Mouse (Mus musculus): ENCODE measurements at regions not wholly inside any gene's neighbourhood (a gene's known extent, or its start where the extent isn't known, plus 50 kb on each side); places are given as distances from the start of the nearest gene placed in this dataset.

DNA sequence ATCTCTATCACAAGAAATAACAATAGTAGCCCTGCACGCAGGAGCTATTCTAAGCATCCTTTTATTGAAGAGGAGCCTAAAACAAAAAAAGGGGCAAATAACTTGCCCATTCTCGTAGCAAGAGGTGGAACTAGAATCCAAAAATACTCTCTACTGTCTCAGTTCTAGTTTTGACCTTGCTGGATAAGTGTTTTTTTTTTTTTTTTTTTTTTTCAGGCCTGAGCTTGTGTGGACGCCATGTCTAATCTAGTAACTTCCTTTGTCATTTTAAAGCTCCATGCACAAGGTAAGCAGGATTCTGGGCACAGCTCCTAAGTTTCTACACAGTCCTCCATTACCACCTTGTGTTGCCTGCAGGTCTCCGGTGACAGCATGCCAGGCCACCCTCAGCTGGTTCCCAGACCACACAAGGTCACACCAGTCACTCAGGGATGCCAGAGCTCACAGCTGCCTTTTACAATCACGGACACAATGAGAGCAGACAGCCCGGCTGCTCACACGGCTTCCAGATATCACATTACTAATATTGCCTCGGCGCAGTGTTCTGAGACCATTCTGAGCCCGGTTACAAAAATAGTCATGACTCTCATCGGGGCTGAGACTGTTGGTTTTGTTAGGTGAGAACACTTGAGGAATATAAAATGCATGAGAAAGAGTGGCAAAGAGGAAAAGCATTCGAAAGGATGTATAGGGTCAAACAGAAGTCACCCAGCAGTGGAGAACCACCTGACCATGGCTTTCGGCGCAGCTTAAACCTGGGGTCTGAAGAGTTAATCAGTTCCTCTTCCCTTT lies 124.7 kb upstream of the Tank start:
- DNase-seq = peak; percentile 1

DNA sequence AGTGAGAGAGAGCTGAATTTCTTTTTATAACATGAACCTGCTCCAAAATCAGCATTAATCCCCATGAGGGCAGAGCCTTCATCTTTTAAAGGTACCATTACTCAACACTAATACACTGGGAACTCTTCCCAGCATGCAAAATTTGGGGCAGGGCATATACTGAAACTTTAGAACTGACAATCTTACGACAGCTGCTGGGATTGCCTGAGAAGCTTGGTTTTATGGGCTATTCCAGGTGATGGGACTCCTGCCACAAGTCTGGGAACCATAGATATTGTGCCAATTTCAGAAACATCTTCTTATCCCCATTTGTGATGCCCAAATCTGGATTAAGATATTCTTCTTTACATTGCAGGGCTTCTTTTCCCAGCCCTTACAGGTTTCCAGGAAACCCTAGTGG lies 125.8 kb upstream of the Tank start:
- DNase-seq = no peak

DNA sequence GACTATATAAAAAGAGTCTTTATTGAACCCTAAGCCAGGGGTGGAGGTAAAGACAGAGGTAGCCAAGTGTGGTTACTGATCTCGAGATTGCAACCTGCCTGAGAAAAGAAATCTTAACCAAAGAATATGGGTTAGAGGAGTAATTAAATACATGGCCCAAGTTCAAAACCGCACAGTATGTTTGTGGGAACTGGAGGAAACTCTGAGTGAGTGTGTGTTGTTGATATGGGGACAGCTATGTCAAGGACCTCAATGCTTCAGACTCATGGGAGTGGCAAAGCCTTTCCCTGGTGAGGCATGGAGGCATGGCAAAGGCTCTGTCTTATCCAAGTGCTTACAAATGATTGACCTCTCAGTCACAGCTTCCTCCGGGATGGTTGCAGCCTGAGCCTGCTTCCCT lies 127.7 kb upstream of the Tank start:
- DNase-seq = no peak

DNA sequence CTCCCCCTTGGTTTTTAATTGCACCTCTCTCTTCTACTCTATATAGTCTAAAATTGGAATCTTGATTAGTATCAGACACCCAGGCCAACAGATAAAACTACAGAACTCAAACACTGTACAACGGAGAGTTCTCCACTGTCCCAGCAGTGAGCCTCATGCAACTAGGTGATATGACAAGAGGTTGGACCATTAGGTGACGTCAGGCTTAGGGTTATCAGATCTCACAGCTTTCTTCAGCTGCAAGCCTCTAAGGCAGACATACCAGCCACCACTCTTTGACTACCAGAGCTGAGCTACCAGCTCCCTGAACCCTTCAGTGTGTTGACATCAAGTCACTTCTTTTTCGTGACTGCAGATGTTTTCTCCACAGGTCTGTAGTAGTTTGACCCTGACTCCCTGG lies 141.8 kb upstream of the Tank start:
- no peak for DNase-seq

DNA sequence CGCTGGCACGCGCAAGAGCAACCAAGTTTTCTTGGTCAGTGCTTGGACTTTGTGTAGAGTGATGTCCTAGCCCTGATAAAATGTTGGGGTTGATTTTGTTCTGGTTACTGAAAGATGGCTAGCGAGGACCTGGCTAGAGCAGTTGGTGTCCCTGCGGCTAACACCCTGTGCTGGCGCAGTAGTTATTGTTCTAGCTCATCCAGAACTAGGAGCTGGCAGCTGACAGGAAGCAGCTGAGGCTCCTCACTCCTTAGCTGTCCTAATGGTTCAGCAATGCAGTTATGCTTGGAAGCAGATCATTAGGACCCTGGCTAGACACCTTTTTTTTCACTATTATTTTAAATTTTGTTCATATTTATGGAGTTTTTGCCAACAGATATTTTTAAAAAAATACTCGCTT lies 170.5 kb upstream of the Tank start:
- no peak for DNase-seq

DNA sequence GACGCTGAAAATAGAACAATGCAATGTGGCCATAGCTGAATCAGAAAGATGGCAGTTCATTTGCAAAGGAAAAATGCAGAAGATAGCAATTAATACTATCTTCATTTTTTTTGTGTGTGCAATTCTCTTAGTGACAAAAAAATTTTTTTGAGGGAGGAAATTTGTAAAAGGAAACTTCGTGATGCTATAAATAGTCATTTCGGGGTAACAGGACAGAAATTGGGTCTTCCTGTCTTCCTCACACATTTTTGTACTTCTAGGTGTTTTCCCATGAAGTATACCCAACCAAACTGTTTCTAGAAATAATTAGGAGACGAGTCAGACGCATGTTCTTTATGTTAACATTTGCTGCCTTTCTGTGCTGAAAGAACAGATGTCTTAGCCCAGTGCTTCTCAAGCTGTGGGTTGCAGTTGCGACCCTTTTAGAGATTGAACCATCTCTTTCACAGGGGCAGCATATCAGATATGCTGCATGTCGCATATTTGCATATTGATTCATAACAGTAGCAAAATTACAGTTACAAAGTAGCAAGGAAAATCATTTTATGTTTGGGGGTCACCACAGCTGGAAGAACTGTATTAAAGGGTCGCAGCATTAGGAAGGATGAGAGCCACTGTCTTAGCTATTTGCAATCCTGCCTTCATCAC lies 172.2 kb upstream of the Tank start:
- DNase-seq = no peak

DNA sequence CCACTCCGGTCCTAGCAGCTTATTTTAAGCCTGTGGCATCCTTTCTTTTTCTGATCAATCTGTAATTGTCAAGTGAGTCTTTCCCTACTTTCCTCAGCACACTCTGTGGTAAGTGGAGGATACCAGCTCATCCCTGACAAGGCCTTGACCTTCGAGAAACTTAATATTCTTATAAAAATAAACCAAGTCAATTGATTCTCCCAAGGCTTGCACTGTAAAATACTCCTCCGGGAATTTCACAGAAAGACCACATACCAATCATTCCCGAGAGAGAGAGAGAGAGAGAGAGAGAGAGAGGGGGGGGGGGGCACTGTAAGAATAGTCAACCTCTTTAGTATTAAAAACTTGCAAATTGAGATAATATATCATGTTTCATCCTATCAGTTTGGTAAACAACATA lies 173.1 kb upstream of the Tank start:
- no peak for DNase-seq

DNA sequence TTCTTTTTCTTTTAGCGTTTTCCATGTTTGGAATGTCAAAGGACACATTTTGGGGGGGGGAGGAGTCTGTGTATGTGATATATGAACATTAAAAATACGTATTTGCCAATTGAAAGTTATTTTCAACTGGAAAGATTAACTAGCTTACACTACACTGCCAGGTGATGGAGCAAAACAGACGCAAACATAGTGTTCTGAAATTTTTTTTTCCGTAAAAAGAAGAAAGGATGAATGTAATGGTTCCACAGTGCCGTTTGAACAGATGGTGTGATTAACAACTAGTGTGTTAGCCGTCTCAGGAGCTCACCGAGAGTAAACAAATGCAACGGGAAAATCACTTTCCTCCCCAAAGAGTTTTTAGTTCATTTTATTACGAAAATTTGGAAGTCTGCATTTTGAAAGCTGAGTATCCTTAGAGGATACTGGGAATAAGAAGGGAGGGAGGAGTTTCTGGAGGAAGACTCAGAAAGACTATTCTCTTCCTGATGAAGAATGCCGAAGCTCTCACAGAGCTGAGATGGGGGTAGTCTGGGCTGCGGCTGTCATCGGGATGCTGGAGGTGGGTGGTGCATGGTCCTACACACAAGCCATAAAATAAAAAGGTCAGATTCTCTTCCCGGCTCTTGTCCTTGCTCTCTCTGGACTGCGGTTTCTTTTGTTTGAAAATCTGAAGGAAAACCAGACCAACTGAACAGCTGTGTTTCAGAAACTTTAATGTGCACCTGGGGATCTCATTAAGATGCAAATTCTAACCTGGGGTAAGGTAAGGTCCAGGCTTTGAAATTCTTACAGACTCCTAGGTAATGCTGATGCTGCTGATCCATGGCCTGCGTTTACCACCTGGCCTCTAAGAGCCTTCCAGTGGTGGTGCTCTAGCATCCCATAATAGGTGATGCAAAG lies 175.5 kb upstream of the Tank start:
- DNase-seq = no peak

DNA sequence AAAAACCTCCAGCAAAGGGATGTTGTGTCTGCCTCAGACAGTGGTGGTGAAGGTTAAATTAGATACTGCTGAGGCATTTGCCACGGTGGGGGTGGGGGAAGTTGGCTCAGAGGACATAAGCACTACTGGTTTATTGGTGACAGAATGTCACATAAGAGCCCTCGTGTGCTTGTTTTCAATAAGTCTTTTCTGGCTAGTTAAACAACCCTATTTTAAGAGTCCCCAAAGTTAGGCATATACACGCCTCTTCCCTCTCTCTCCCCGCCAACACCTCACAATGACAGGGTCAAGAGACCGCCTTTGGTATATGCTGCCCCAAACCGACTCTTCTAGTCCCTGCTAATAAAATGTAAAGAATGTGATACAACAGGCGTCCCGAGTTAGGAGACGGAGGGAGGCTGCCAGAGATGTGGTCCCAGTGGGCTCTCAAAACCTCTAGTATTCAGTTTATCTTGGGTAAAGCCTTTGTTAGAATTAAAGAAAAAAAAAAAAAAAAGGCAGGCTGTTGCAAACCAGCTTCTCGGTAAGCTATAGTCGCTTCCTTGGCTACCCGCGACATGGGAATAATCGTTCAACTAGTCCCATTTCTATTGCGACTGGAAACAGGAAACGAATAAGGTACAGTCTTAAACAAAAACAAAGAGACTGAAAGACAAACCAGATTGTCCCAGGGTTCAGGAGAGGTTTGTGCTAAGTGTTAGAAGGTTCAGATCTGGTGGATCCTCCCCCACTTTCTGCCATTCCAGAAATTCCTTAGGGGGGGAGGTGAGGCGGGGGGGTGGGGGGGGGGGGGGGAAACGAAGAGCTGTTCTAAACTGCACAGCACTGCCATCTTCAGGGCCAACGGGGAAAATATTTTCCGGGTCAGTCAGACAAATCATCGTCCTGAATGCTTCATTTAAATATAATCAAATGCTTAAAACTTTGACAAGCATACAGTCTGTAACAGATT lies 176.5 kb upstream of the Tank start:
- DNase-seq = peak; percentile 36

DNA sequence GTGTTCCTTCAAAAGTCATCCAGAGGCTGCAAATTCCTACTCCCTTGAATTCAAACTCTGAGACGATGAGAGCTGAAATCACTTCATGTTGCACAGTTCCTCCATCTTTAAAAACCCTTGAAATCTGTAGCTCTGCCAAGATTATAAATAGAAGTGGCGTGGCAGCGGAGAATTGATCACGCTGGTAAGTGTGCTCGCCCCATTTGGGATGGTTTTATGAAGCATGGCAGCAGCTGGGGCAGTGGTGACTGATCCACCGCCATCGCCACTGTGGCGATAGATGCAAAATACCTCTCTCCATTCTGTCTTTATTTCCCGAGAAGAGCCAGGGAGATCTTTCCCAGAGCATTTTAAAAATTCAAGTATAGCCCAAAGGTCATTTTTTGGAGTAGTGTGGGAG lies 179.8 kb upstream of the Tank start:
- DNase-seq = no peak

DNA sequence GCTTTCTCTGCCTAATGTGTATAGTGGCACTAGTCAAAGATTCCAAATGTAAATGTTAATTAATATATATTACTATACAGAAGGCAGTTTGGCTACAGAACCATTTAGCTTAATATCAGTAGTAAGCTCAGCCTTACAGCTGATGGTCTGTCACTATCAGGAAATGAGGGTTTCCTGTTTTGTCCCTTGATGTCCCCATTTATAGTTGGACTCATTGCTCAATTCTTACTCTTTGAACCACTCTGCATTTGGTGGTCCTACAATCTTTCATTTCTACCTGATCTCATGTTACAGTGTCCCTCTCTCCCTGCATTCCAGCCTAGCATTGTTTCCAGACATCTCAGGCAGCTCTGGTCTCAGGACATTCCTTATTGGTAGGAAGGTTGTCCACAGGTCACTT lies 188.8 kb upstream of the Tank start:
- no peak for DNase-seq

DNA sequence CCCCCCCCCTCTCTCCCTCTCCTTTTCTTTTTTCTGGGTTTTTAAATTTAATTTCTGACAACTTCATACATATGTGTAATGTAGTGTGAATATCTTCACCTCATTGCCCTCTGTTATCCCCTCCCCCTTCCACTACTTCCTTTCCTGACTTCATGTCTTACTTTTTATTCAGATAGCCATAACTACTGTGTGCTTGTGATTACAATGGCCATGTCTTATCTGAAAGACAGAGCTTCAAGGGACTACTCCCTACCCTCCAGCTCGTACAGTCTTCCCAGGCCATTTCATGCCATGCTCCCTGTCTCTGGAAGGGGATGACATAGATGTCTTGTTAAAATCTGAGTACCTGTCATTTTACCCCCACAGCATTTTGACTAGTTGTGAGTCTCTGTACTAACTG lies 189.2 kb upstream of the Tank start:
- no peak for DNase-seq

DNA sequence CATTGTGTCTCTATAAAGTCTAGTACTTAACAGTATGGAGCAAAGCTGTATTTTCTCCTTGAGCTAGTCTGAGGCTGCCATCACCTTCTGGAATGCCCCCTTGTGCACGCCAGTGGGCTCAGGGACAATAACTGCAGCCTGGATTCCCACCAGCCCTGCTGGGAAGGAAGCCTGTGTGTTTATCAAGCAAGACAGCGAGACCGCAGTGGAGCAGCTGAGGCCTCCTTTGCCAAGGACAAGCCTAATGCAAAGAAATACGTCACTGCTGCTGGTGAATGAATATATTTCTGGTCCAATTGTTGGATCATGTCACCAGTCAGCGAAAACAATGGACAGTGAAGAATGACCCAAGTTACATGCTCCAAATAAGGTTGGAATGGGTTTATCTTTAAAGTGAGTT lies 190.8 kb upstream of the Tank start:
- no peak for DNase-seq

DNA sequence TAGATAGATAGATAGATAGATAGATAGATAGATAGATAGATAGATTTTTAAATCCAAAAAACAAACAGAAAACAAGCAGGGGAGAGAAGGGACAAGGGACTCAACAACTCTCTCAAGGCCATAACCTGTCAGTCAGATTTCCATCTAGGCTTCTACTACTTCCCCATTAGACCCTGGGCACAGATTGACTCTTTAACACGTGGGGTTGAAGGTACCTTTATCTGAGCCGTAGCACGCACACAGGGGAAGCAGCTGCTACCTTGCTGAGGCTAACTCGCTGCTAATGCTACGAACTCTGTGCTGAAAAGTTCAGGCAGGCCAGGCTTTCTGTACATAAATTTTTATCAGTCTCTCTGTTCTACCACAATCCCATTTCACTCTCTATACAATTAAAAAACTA lies 191.4 kb upstream of the Tank start:
- DNase-seq = no peak

DNA sequence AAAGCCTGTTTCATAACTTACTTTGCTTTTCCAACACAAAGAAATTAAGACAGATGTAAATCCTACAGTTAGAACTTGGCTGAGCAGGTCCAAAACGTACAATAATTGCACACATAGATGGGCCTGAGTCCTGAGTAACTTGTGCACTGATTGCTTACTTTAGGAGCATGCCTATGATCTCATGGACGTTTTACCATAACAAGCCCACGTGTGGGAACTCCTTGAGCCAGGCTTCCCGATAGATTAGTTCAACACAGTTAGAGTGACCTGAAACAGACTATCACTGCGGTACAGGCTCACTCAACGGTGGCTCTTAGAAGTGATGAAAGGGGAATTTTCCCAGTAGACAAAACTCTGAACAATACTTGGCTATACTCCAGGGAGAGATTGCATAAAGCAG lies 193.9 kb upstream of the Tank start:
- no peak for DNase-seq

DNA sequence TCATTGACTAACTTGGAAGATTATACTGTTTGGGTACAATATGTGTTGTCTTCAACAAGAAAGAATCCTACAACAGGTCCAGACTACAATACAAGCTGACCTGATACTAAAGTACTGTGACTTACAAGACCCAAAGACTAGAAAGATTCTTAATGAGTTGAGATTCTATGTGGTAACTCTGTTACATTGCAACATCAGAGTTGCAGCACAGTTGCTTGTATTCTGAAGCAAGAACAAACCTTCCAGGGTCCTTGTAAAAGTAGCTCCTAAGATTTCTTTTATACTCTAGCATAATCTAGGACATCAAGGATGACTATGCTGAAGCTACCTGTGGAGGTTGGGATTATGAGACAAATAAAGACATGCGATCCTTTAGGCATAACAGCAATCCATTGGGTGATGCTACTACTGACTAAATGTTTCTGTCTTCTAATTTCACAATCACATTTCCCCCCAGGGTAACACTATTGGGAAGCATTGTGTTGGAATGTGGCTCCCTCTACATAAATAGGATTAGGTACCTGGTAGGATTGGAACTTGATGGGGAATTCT lies 194.6 kb upstream of the Tank start:
- no peak for DNase-seq

DNA sequence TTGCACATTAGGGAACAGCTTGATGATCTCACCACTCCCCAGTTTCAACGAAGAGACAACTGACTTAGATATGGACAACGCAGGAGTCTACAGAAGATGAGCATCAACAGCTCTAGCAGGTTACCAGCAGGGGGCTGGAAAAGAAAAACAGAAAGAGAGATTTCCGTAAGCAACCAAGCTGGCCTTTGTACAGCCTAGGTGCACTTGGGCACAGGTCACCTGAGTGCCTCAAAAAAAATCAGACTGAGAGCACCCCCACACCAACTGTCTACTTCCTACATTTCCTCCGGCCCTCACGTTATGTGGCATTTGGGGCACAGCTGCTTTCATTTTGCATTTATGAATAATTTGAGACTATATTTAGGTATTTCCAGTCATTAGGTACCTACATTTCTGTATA lies 199.3 kb upstream of the Tank start:
- DNase-seq = no peak

DNA sequence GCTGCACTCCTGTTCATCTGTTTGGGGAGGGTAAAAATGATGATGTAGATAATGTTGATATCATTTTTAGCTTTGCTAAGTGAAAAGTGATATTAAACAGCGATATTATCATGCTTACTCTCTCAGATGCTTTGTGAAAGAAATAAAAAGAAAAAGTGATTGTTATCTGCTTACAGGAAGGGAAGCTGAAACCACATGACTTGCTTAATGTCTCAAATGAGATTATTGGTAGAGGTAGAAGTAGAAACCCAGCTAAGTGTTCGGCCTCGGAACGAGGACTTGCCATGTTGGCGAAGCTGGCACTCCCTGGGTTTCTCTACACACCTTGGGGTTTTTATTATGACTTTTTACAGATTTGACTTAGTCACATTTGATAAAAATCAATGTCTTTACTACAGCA lies 200.1 kb upstream of the Tank start:
- DNase-seq = no peak

DNA sequence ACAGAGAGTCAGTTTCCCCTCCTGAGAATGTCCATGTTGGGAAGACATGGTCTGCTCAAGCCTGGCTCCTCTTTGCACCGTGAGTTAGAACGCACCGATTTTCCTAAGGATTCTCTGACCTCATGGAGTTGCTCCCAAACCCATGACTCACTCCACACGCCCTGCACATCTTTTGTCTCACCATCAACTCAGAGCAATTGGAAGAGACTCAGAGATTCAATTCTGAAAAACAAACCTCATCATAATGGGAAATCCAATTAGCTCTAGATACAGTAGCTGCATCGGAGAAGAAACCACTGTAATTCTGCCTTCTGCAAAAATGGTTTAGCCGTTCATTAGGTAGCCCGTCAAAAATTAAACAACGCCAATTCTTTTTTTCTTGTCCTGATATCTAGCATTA lies 200.6 kb upstream of the Tank start:
- DNase-seq = no peak

DNA sequence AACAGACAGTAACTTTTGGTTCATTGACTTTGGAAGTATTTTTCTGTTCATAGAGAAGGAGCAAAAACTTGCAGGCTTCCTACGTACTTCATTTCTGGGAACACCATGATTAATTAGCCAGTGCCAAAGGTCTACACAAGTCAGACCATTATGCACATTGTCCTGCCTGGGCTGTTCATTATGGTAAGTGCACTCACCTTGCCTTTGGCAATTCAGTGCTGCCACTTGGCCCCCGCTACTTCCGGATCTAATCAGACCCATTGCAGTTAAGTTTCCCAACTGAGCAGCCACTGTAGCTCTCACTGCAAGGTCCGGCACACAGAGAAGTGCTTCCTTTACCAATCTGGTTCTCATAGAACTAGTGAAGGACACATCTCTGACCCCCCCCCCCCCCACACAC lies 215.8 kb upstream of the Tank start:
- DNase-seq = no peak

DNA sequence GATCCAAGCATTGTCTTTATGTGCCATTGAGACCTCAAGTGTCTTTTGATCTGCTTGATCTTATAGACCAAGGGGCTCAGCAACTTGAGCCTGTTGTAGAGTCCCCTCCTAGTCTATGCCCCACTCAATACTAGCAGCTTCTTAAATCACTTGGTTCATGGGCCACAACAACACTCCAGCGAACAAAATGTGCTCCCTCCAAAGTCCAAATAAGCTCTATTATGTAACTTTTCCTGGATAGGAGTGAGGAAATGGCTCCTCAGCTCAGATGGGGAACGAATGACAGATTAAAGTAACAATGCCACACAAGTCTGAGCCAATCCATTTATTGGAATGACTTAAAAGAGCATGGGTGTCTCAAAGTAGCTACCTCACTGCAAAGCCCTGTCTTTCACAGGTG lies 217.0 kb upstream of the Tank start:
- no peak for DNase-seq

DNA sequence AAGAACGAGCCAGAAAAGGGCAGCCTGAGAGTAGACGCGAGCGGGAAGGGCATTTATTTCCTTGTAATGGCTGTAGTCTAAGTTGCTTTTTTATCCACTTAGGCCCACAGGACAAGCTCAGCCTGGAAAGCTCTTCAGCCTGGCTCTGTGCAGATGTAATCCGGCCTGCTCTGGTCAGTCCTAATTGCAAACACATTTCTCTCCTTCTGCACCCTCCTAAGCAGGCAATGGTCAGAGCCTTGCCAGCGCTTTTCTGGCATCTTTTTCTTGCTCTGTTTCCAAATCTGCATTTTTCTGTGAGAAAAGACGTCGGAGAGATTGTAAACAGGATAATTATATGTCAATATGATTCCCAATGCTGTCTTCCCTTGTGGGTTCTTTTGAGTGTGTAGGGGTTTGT lies 224.3 kb upstream of the Tank start:
- no peak for DNase-seq
